Mouse (Mus musculus) intestine, embryonic 16.5 days (tissue): ENCODE measurements around the gene Gtf2ird2. TPM values are rescaled to one million over a fixed set of nuclear protein-coding genes. Genes with fewer than 3 reads are reported as not detected.

Source experiments
- ATAC-seq: fragments of 200-750 bp; cut with Nextera tagmentation; 2 replicates; pipeline ENCODE4 v1.8.0; 2017; ENCODE audit warnings: moderate TSS enrichment, moderate library complexity
- H3K27ac ChIP-seq: fragments of 300-500 bp; sonication (generic); 2 replicates; pipeline ENCODE4 v1.5.1; 2014; ENCODE audit warnings: mild to moderate bottlenecking, low read length
- H3K27me3 ChIP-seq: fragments of 300-500 bp; sonication (generic); replicated peaks from 2 replicates; pipeline ENCODE4 v1.6.1; 2014; ENCODE audit warnings: low read length, control low read depth, mixed read lengths; ENCODE audit not compliant: control insufficient read depth, insufficient read depth
- H3K36me3 ChIP-seq: fragments of 300-500 bp; sonication (generic); 2 replicates; pipeline ENCODE4 v1.6.1; 2014; ENCODE audit warnings: low read length, control low read depth; ENCODE audit not compliant: control insufficient read depth, insufficient read depth
- H3K4me1 ChIP-seq: fragments of 300-500 bp; sonication (generic); 2 replicates; pipeline ENCODE4 v1.6.1; 2014; ENCODE audit warnings: low read length, control low read depth, mixed read lengths; ENCODE audit not compliant: control insufficient read depth, insufficient read depth
- H3K4me2 ChIP-seq: fragments of 300-500 bp; sonication (generic); 2 replicates; pipeline ENCODE4 v1.6.1; 2014; ENCODE audit warnings: low read depth, low read length, control low read depth
- H3K4me3 ChIP-seq: fragments of 300-500 bp; sonication (generic); 2 replicates; pipeline ENCODE4 v1.5.1; 2014; ENCODE audit warnings: mild to moderate bottlenecking, low read length
- H3K9ac ChIP-seq: fragments of 300-500 bp; sonication (generic); 2 replicates; pipeline ENCODE4 v1.6.1; 2014; ENCODE audit warnings: low read depth, low read length
- H3K9me3 ChIP-seq: fragments of 300-500 bp; sonication (generic); 2 replicates; pipeline ENCODE4 v1.6.1; 2016; ENCODE audit warnings: low read length, control low read depth; ENCODE audit not compliant: control insufficient read depth
- WGBS: fragments of 180-500 bp; shearing (Covaris S2); extraction: QIAGEN DNeasy Blood & Tissue Kit; methylation state at CpG from one replicate; pipeline ENCODE4 v1.1.7; 2014; 5-methylcytosine and 5-hydroxymethylcytosine counted together
- polyA plus RNA-seq: library from polyadenylated mRNA; unstranded; fragments of >200 nt; fragmentation: Nextera tagmentation; extraction: Ambion mirVana; gene quantifications from 2 replicates; pipeline ENCODE4 v1.2.1, GENCODE M21; 2015

The Gtf2ird2 gene
- 7.0 TPM in 2 replicates for polyA plus RNA-seq

DNA sequence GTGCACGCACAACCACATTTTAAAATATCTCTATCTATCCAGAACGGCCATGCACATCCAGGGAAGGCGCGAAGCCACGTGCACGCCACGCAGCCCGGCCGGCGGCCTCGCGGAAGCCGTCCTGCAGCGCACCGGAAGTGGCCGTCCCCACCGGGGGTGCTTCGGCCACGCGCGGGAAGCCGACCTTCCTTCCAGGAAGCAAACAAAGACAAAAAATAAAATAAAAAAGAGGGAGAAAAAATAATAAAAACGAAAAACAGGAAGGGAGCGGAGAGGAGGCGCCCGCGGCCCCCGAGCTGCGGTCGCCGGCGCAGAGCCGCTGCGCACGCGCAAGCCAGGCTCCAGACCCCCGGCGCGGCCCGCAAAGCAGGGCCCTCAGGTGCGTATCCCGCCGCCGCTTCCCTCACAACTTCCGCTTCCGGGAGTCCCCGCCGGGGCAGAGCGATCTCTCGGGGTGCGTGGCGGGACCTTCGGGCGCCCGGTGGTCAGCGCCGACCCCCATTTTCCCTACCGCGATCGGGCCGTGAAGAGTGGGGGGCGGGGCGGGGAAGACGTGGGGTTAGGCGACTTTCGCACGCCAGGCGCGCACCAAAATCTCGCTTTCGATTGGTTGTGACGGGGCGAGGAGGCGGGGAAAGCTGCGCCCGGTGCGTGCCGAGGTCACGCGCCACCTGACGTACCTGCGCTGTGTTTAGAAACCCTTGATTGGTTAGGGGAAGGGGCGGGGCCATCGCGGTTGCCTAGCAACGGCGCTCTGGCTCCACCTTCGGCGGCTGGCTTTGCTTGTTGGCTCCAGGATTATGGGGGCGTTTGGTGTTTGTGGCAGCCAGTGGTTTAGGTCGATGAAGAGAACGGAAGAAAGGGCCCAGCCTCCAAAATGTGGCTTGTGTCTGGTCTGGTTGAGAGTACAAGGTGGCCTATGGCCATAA lies at the start of gene Gtf2ird2:
TSS of gene Gtf2ird2 (plus strand) at position 140 of the 929 bp plus-strand sequence.
- Histone ChIP-seq H3K9ac (peak within 1 kb of the TSS; percentile 88), H3K27me3 (no peaks in the 10 kb centered on the region), H3K4me3 (peak within 1 kb of the TSS; percentile 79), H3K4me1 (peaks cover 14% of the 10 kb centered on the region), H3K27ac (peak within 1 kb of the TSS; percentile 94), H3K4me2 (peak within 1 kb of the TSS; percentile 90), H3K9me3 (no peaks in the 10 kb centered on the region; the same call in 1 of the 2 replicates), H3K36me3 (no peaks in the 10 kb centered on the region)
- under 1% methylated on average over 92 of the region's 92 CpGs for WGBS
- ATAC-seq: peak; percentile 95

GRCm38 (mm10) chr5:134136022-134136421 lies 47.8 kb upstream of the Gtf2ird2 start:
- no peaks in the 10 kb centered on the region for H3K4me1 ChIP-seq
- no peaks in the 10 kb centered on the region; the same call in 1 of the 2 replicates for H3K36me3 ChIP-seq
- no peak for ATAC-seq
- no peak overlapping the region for H3K9ac ChIP-seq
- 95% methylated on average over 12 of the region's 12 CpGs for WGBS
- no peaks in the 10 kb centered on the region for H3K9me3 ChIP-seq
- no peaks in the 10 kb centered on the region for H3K27me3 ChIP-seq
- H3K4me2 ChIP-seq: no peak overlapping the region
- H3K4me3 ChIP-seq: no peak overlapping the region
- H3K27ac ChIP-seq: no peak overlapping the region

- no peaks in the 10 kb centered on the region for H3K27me3 ChIP-seq
- ATAC-seq: no peak
- 88% methylated on average over 5 of the region's 5 CpGs for WGBS
- H3K4me2 ChIP-seq: no peak overlapping the region
- no peaks in the 10 kb centered on the region for H3K4me1 ChIP-seq
- H3K9ac ChIP-seq: no peak overlapping the region
- no peak overlapping the region for H3K27ac ChIP-seq
- no peak overlapping the region for H3K4me3 ChIP-seq
- no peaks in the 10 kb centered on the region for H3K9me3 ChIP-seq
- H3K36me3 ChIP-seq: no peaks in the 10 kb centered on the region; the same call in 1 of the 2 replicates
Measured at GRCm38 (mm10) chr5:134137933-134138332, 45.9 kb upstream of the Gtf2ird2 start.

DNA sequence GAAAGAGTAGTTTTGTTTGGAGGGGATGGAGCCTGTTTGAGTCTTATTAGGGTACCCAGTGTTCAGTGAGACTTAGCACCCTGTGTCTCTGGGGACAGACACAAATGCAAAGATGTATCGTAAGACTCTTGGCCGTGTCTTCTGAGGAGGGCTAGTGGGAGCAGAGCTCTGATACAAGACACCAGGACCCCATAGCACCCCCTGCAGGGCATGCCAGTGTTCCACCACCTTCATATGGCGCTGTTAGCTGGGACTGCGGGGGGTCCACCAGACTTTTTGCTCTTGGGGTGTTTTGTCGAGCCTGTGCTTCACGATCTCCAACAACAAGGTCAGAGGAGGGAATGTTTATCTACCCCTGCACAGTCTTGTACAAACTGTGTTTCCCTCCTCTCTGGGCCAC lies 44.4 kb upstream of the Gtf2ird2 start:
- 82% methylated on average over 6 of the region's 6 CpGs for WGBS
- Histone ChIP-seq H3K27ac (no peak overlapping the region), H3K4me1 (no peaks in the 10 kb centered on the region), H3K27me3 (no peaks in the 10 kb centered on the region), H3K4me3 (no peak overlapping the region), H3K9me3 (no peaks in the 10 kb centered on the region), H3K9ac (no peak overlapping the region), H3K4me2 (no peak overlapping the region), H3K36me3 (no peaks in the 10 kb centered on the region; the same call in 1 of the 2 replicates)
- ATAC-seq: no peak

DNA sequence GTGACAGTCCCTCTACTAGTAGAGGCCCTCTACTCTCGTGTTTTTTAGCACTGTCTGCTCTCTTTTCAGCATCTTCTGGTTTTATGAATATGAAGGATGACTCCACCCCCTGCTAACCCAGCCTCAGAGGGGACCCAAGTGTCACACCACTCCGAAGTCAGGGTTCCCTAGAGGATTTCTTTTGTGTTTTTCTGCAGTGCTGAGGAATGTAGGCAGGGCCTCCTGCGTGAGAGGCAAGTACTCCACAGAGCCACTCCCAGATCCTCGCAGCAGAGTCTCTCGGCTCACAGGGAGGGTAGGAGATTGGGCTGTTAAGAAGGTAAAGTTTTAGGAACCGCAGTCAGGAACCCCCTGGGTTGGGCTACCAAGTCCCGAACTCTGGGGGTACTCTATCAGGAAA lies 42.6 kb upstream of the Gtf2ird2 start:
- ATAC-seq: no peak

DNA sequence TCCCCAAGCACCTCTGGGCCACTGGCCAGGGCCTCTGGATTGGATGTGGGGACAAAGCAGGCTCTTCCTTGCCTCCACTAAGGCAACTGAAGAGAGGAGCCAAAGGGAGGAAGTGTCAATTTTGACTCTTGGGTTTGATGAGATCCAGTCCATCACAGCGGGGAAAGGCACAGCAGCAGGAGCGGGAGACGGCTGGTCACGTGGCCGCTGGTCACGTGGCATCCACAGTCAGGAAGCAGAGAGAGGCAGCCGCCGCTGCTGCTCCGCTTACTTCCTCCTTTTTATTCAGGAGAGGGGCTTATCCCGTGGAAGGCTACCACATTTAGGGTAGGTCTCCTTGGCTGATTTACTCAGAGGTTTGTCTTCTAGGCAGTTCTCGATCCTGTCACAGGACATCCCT lies 41.4 kb upstream of the Gtf2ird2 start:
- H3K4me3 ChIP-seq: no peak overlapping the region
- H3K9me3 ChIP-seq: no peaks in the 10 kb centered on the region

More for the DNA sequence above, 42.6 kb upstream of the Gtf2ird2 start:
- WGBS: 75% methylated on average over 7 of the region's 7 CpGs
- Histone ChIP-seq H3K9ac (no peak overlapping the region), H3K9me3 (no peaks in the 10 kb centered on the region), H3K4me1 (no peaks in the 10 kb centered on the region), H3K27ac (no peak overlapping the region), H3K4me2 (no peak overlapping the region), H3K27me3 (no peaks in the 10 kb centered on the region), H3K36me3 (no peaks in the 10 kb centered on the region), H3K4me3 (no peak overlapping the region)

DNA sequence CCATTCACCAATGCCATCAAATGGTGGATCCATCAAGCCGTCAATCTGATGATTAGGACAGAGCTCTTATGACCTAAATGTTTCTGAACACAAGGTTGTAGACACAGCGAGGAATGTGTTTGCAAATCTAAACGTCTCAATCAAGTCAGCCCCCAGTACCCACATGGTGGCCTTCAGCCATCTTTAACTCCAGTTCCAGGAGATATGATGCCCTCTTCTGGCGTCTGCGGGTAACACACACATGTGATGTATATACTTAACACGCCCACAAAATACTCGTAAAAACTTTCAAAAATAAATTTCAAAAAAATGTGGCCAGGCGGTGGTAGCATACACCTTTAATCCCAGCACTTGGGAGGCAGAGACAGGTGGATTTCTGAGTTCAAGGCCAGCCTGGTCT lies 38.8 kb upstream of the Gtf2ird2 start:
- Histone ChIP-seq H3K9me3 (no peaks in the 10 kb centered on the region), H3K4me1 (no peaks in the 10 kb centered on the region), H3K36me3 (0 out of 2 replicates have a peak, but pooled peaks cover 5% of the 10 kb centered on the region), H3K27me3 (no peaks in the 10 kb centered on the region), H3K4me3 (no peak overlapping the region), H3K9ac (no peak overlapping the region), H3K27ac (no peak overlapping the region), H3K4me2 (no peak overlapping the region)
- 93% methylated on average over 8 of the region's 8 CpGs for WGBS
- no peak for ATAC-seq

More for the DNA sequence above, 41.4 kb upstream of the Gtf2ird2 start:
- no peaks in the 10 kb centered on the region for H3K27me3 ChIP-seq
- no peak overlapping the region for H3K27ac ChIP-seq
- no peak overlapping the region for H3K9ac ChIP-seq
- H3K4me2 ChIP-seq: no peak overlapping the region
- H3K4me1 ChIP-seq: no peaks in the 10 kb centered on the region
- ATAC-seq: no peak
- WGBS: 78% methylated on average over 11 of the region's 11 CpGs
- no peaks in the 10 kb centered on the region for H3K36me3 ChIP-seq

GRCm38 (mm10) chr5:134147194-134147753 lies 36.5 kb upstream of the Gtf2ird2 start:
- Histone ChIP-seq H3K4me3 (no peak overlapping the region), H3K4me1 (no peaks in the 10 kb centered on the region), H3K9me3 (no peaks in the 10 kb centered on the region), H3K27ac (no peak overlapping the region), H3K9ac (no peak overlapping the region), H3K36me3 (peaks cover 17% of the 10 kb centered on the region; the same call in 1 of the 2 replicates), H3K27me3 (no peaks in the 10 kb centered on the region), H3K4me2 (no peak overlapping the region)
- WGBS: 84% methylated on average over 10 of the region's 10 CpGs
- ATAC-seq: no peak

DNA sequence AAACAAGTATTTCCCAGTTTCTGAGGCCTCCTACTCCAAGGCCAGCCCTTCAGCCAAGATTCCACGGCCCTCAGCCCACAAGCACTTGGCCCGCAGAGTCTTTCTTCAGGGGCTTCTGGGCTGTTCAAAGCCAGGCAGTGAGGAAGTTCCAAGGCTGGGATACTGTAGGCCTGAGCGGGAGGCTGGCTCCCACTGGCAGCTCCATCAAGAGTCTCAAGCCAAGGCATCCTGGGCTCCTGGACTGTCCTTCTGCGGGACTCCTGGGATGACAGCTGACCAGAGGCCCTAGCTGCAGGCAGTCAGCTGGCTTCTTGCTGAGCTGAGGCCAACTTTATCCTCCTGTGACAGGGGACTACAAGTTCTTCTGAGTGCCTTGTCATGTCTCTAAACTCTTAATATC lies 35.7 kb upstream of the Gtf2ird2 start:
- ATAC-seq: no peak
- H3K9me3 ChIP-seq: no peaks in the 10 kb centered on the region
- 93% methylated on average over 4 of the region's 4 CpGs for WGBS

More for the DNA sequence above, 35.7 kb upstream of the Gtf2ird2 start:
- Histone ChIP-seq H3K27ac (no peak overlapping the region), H3K4me3 (no peak overlapping the region), H3K4me2 (no peak overlapping the region), H3K4me1 (no peaks in the 10 kb centered on the region), H3K36me3 (peaks cover 17% of the 10 kb centered on the region; the same call in 1 of the 2 replicates), H3K27me3 (no peaks in the 10 kb centered on the region), H3K9ac (no peak overlapping the region)
